Mouse (Mus musculus): ENCODE data around the gene Gm32742. TPM values are rescaled to one million over a fixed set of nuclear protein-coding genes. Genes with fewer than 3 reads are reported as not detected.

Gene Gm32742
- polyA plus RNA-seq (2017; shearing (Covaris generic)) = 0.05 TPM

GRCm38 (mm10) chr9:51165312-51166180 is at the start of gene Gm32742:
Gm32742 (minus strand) TSS chr9:51165517.

GRCm38 (mm10) chr9:51213023-51213728 is 47.9 kb upstream of the Gm32742 start, which contains the start of gene Pou2af1:
Pou2af1 (plus strand) TSS chr9:51213708.

GRCm38 (mm10) chr9:51101756-51102425 is 63.4 kb downstream of the Gm32742 start, which contains the start of gene 4833427G06Rik:
4833427G06Rik (minus strand) TSS chr9:51102078.

Other genes starting within 250 kb of the Gm32742 start
- gene Sik2, start 156.4 kb downstream of the Gm32742 start, polyA plus RNA-seq (2017; shearing (Covaris generic)) = 47.6 TPM
- not detected for gene Btg4, start 104.6 kb downstream of the Gm32742 start, polyA plus RNA-seq (2017; shearing (Covaris generic))
- gene Layn, start 88.4 kb downstream of the Gm32742 start, polyA plus RNA-seq (2017; shearing (Covaris generic)) = not detected
- gene 4833427G06Rik, start 63.4 kb downstream of the Gm32742 start, polyA plus RNA-seq (2017; shearing (Covaris generic)) = not detected
- 9.9 TPM for gene Pou2af1, start 48.2 kb upstream of the Gm32742 start, polyA plus RNA-seq (2017; shearing (Covaris generic))
- gene Colca2, start 113.1 kb upstream of the Gm32742 start, polyA plus RNA-seq (2017; shearing (Covaris generic)) = 0.40 TPM
- gene 1810046K07Rik, start 163.4 kb upstream of the Gm32742 start, polyA plus RNA-seq (2017; shearing (Covaris generic)) = not detected

All from effector memory CD4-positive, alpha-beta T cell, adult 7 months (primary cell).